Mouse (Mus musculus) large intestine, adult 2 months (tissue): ENCODE data around the gene Arhgef40. TPM values are rescaled to one million over a fixed set of nuclear protein-coding genes. Genes with fewer than 3 reads are reported as not detected.
"Not testable (repeated sequence)": the region's sequence is repeated elsewhere in the genome, so short reads cannot be mapped to it uniquely, and the experiment has no call there.

Experiments used
- DNase-seq: peaks from one replicate; pipeline ENCODE4 v3.0.0-alpha.2; 2012; ENCODE audit warnings: low read depth, low spot score
- WGBS: fragments of 180-500 bp; shearing (Covaris S2); methylation state at CpG from one replicate; pipeline ENCODE4 v1.1.7; 2018; 5-methylcytosine and 5-hydroxymethylcytosine counted together
- polyA plus RNA-seq: library from polyadenylated mRNA; depleted of rRNA; stranded (reverse); fragments of >200 nt; gene quantifications from 2 replicates; pipeline ENCODE4 v1.2.3, GENCODE M21; 2012

The Arhgef40 gene
- polyA plus RNA-seq, 1 experiment: 21.2 TPM

DNA sequence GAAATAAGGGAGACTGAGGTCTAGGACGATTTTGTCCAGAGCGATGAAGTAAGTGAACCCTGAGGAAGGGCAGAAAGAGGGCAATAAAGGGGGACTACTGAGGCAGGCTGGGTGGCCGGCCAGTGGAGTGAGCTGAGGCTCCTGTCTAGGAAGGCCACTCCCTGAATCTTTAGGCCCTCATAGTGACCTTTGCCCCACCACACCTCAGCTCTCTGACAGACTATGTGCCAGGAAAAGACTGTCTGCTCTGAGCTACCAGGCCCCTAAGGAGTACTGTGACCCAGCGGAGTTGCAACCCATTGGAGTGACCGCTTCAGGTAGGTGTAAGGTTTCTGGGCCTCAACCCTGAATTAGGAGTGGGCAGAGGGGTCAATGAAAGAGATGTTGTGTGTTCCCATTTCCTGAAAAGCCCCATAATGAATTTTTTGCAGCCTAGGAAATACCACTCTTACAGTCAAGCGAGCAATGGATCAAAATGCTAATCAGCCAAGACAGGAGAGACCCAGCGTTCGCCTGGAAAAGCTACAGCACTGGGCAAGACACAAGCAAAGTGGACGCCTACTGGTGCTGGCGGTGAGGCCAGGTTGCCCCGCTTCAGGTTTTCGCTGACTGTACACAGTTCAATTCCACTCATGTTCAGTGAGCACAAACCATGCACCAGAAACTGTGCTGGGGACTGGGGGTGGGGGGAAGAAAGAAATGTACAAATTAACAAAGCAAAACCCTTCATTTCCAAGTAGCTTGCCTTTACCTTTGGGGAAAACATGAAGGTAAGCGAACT is 32.3 kb downstream of the Arhgef40 start:
- DNase-seq: no peak
- 48% methylated on average over 13 of the region's 13 CpGs for WGBS

DNA sequence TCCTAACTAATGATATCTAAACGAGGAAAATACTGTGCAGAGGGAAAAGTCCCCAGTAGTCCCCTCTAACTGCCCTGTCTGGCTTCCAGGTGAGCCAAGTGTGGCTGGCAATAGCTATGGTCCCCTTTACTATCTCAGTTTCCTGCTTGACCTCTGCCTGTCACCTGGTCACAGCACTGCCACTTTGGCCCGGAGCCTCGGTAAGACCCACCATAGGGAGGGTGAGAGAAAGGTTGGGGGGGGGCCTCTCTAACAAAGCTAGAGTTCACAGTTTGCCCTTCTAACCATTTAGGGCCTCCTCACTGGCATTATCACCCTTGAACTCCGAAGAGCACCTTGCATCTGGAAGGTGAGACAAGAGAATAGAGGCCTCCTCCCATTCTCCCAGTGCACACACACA is 33.1 kb downstream of the Arhgef40 start:
- 47% methylated on average over 4 of the region's 4 CpGs for WGBS
- DNase-seq: no peak

- 74% methylated on average over 15 of the region's 15 CpGs for WGBS
- DNase-seq: no peak
Observed at GRCm38 (mm10) chr14:52018248-52019050, 33.9 kb downstream of the Arhgef40 start.

GRCm38 (mm10) chr14:52019051-52019589 is 34.6 kb downstream of the Arhgef40 start:
- 10% methylated on average over 12 of the region's 12 CpGs for WGBS
- DNase-seq: no peak

GRCm38 (mm10) chr14:52019590-52020340 is 35.2 kb downstream of the Arhgef40 start:
- peak; percentile 94 for DNase-seq
- WGBS: under 1% methylated on average over 74 of the region's 74 CpGs

DNA sequence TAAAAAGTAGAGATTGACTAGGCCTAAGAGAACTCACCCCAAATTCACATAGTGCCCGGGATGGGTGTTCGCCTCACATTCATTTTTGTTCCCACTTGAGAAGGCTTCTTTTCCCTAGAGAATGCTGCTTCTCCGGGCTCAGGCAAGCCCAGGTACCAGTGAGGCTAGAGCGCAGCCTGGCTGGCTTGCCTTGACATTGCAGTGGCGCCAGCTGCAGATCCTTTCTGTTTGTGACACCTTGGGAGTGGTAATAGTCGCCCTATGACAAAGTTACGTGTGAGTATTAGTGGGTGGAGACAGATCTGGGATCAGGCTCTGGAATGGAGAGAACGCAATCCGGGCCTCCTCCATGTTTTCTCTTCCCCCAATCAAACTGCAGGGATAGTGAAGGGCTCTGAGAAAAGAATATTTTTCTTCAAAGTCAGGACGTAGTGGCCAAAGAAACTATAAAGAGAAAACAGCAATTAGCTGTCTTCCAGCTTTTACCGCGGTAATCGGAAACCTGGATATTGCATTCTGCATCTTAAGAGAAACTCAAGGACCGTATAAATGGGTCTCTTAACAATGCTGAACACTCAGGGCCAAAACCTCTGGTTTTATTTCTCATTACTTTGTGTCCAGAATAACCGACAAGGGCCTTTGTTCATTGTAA is 36.1 kb downstream of the Arhgef40 start, which contains the start of gene Zfp219:
Zfp219 (minus strand) TSS at position 248 of the 652 bp plus-strand sequence.
- 5% methylated on average over 15 of the region's 15 CpGs for WGBS
- DNase-seq: no peak

GRCm38 (mm10) chr14:52021138-52021529 is 36.6 kb downstream of the Arhgef40 start:
- WGBS: 64% methylated on average over 4 of the region's 4 CpGs
- DNase-seq: no peak

GRCm38 (mm10) chr14:52021568-52022212 is 37.2 kb downstream of the Arhgef40 start:
- DNase-seq: no peak
- WGBS: 93% methylated on average over 8 of the region's 8 CpGs

GRCm38 (mm10) chr14:52022244-52022708 is 37.8 kb downstream of the Arhgef40 start:
- 55% methylated on average over 3 of the region's 3 CpGs for WGBS
- no peak for DNase-seq

DNA sequence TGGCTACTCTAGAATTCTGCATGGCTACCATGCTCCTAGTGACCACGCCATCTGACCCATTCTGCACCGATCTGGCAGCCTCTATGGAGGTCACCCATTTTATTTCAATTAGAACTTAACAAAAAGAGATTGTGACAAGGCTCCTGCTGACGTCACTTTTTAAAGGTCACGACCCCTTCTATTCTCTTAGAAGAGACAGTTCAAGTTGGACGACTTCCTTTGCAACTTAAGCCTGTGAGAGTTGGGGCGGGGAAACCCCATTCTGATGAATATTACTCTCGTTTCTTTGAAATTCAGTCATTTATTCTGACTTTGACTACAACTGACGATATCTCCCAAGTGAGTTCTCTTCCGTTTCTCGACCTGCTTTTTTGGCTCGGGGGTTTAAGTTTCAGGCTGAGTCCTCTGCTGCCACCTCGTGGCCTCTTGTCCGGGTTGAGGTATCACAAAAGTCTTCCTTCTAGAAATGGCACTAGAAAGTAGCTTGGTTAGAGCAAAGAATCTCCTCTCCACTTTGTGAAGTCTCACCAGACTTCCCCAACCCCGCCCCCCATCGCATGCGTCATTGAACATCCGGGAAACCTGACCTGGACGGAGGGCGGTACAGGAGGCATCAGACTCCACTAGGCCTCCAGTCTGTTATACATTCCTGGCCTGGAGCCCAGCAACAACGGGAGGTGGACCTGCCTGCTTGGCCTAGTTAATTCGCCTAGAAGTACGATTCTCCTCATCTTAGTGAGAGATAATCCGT is 38.4 kb downstream of the Arhgef40 start:
- DNase-seq: peak; percentile 87
- 4% methylated on average over 23 of the region's 23 CpGs for WGBS

DNA sequence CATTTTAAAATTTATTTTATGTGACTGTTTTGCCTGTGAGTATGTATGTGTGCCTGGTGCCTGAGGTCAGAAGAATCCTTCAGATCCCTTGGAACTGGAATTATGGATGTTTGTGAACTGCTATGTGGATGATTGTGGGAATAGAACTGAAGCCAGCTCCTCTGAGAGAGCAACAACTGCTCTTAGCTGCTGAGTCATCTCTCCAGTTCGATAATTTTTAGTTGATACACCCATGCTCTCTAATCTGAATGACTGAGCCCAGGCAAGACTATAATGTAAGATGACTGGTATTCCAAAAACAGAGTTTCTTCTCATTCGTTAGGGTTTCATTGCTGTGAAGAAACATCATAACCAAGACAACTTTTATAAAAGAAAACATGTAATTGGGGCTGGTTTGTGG is 39.6 kb downstream of the Arhgef40 start:
- WGBS: 74% methylated on average over 2 of the region's 2 CpGs
- DNase-seq: no peak

GRCm38 (mm10) chr14:52026342-52026741 is 41.8 kb downstream of the Arhgef40 start:
- no peak for DNase-seq
- WGBS: 82% methylated on average over 4 of the region's 4 CpGs

DNA sequence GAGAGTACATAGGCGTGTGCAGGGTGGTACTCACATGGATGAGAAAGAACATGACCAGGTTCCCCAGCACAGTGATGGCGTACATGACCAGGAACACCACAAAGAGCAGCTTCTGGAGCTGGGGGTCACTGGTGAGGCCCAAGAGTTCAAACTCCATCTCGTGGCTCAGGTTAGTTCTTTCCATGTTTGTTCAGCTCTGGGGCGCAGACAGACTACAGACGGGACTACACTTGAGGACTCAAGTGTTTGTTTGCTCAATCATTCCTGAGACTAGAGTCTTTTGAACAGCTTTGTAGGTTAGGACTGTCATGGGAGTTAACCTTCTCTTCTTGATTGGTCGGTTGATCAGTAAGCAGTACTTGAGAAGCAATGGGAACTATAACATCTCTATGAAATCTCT is 51.4 kb downstream of the Arhgef40 start:
- DNase-seq: no peak
- WGBS: 76% methylated on average over 6 of the region's 6 CpGs

DNA sequence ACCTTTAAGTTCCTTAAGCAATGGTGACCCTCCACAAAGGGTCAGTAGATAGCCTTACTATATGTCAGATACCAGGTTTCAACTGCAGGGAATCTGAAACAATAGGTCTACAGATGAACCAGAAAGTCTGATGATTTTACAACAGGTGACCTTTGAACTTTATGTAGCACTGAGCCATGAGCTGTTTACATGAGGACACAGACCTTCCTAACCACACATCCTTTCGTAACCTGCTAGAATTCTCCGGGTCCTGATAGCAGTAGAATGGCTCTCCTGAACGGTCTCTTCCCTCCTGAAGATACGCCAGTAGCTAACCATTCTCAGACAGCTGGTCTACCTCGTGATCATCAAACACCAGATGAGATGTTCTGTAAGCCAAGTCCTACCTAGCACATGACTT is 54.8 kb downstream of the Arhgef40 start:
- WGBS: 34% methylated on average over 5 of the region's 5 CpGs
- no peak for DNase-seq

- WGBS: 56% methylated on average over 3 of the region's 3 CpGs
- DNase-seq: not testable (repeated sequence)
Observed at GRCm38 (mm10) chr14:52042359-52042758, 57.8 kb downstream of the Arhgef40 start, which contains the start of gene Olfr221. Olfr221 (minus strand) TSS chr14:52042459.

DNA sequence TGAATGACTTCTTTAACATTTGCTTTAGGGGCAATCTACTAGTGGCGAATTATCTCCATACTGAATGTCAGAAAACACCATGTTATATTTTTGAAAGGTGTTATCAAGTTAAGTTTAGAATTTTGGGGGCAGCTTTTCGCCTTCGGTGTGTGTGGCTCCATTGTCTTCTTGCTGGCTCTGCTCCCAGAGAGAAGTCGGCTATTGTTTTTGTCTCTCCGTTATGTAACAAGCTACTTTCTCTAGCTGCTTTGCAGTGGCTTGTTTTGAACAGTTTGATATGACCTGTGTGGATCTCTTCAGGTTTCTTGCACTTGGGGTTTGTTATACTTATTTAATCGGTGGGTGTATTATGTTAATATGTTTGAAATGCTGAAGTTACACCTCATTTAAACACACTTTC is 58.9 kb downstream of the Arhgef40 start:
- DNase-seq: no peak
- WGBS: 62% methylated on average over 6 of the region's 6 CpGs

GRCm38 (mm10) chr14:52044901-52045678 is 60.6 kb downstream of the Arhgef40 start:
- WGBS: 4% methylated on average over 8 of the region's 8 CpGs
- no peak for DNase-seq
